Mouse (Mus musculus) kidney, adult 8-10 months (tissue): ENCODE data around the gene Usp1.

Source experiments
- DNase-seq, 2 experiments: peaks; one replicate each; pipeline ENCODE4 v3.0.0; 2022

The Usp1 gene

GRCm38 (mm10) chr4:98984701-98985100 lies 61.1 kb downstream of the Usp1 start:
- no peak for DNase-seq
